Mouse (Mus musculus) cerebral cortex, adult 2 months (tissue): ENCODE results near the gene Ndufaf2.

Experiments
- WGBS: fragments of 180-500 bp; shearing (Covaris S2); methylation state at CpG from one replicate; pipeline ENCODE4 v1.1.7; 2018; 5-methylcytosine and 5-hydroxymethylcytosine counted together

Ndufaf2 gene

GRCm38 (mm10) chr13:108070171-108070570 is 88.3 kb downstream of the Ndufaf2 start:
- 97% methylated on average over 10 of the region's 10 CpGs for WGBS

GRCm38 (mm10) chr13:108069151-108069550 is 89.3 kb downstream of the Ndufaf2 start:
- 70% methylated on average over 4 of the region's 4 CpGs for WGBS

GRCm38 (mm10) chr13:108066021-108066420 is 92.4 kb downstream of the Ndufaf2 start:
- 91% methylated on average over 2 of the region's 2 CpGs for WGBS

- WGBS: 71% methylated on average over 6 of the region's 6 CpGs
Observed at GRCm38 (mm10) chr13:108064331-108064730, 94.1 kb downstream of the Ndufaf2 start.

- 85% methylated on average over 11 of the region's 11 CpGs for WGBS
Observed at GRCm38 (mm10) chr13:108063374-108064134, 94.9 kb downstream of the Ndufaf2 start.

GRCm38 (mm10) chr13:108062900-108063299 is 95.5 kb downstream of the Ndufaf2 start:
- 80% methylated on average over 5 of the region's 5 CpGs for WGBS

GRCm38 (mm10) chr13:108060936-108061578 is 97.4 kb downstream of the Ndufaf2 start:
- WGBS: 59% methylated on average over 8 of the region's 8 CpGs

- 54% methylated on average over 7 of the region's 7 CpGs for WGBS
Observed at GRCm38 (mm10) chr13:108060286-108060885, 98.0 kb downstream of the Ndufaf2 start.

GRCm38 (mm10) chr13:108056896-108057295 is 101.5 kb downstream of the Ndufaf2 start:
- WGBS: 53% methylated on average over 3 of the region's 3 CpGs

- WGBS: 43% methylated on average over 6 of the region's 6 CpGs
Observed at GRCm38 (mm10) chr13:108047364-108047763, 111.1 kb downstream of the Ndufaf2 start.

- WGBS: 69% methylated on average over 6 of the region's 6 CpGs
Observed at GRCm38 (mm10) chr13:108046891-108047290, 111.5 kb downstream of the Ndufaf2 start.

- WGBS: 97% methylated on average over 3 of the region's 3 CpGs
Observed at GRCm38 (mm10) chr13:108046071-108046470, 112.4 kb downstream of the Ndufaf2 start.

- WGBS: 84% methylated on average over 3 of the region's 3 CpGs
Observed at GRCm38 (mm10) chr13:108045646-108046045, 112.8 kb downstream of the Ndufaf2 start.

- under 1% methylated on average over 71 of the region's 71 CpGs for WGBS
Observed at GRCm38 (mm10) chr13:108044222-108044941, 114.0 kb downstream of the Ndufaf2 start, which contains the start of gene Smim15. Smim15 (plus strand) TSS chr13:108044446.

GRCm38 (mm10) chr13:108043431-108044221 is 114.8 kb downstream of the Ndufaf2 start:
- under 1% methylated on average over 23 of the region's 23 CpGs for WGBS

- WGBS: 1% methylated on average over 7 of the region's 7 CpGs
Observed at GRCm38 (mm10) chr13:108041358-108041757, 117.1 kb downstream of the Ndufaf2 start.

- WGBS: 82% methylated on average over 3 of the region's 3 CpGs
Observed at GRCm38 (mm10) chr13:108040451-108040850, 118.0 kb downstream of the Ndufaf2 start.

GRCm38 (mm10) chr13:108039902-108040301 is 118.5 kb downstream of the Ndufaf2 start:
- WGBS: 72% methylated on average over 9 of the region's 9 CpGs

- WGBS: 72% methylated on average over 6 of the region's 6 CpGs
Observed at GRCm38 (mm10) chr13:108039375-108039774, 119.0 kb downstream of the Ndufaf2 start.

- 80% methylated on average over 4 of the region's 4 CpGs for WGBS
Observed at GRCm38 (mm10) chr13:108032789-108033188, 125.6 kb downstream of the Ndufaf2 start.

- WGBS: 61% methylated on average over 3 of the region's 3 CpGs
Observed at GRCm38 (mm10) chr13:108025802-108026201, 132.6 kb downstream of the Ndufaf2 start.
